Mouse (Mus musculus) liver, postnatal 0 days (tissue): ENCODE measurements around the gene Mpig6b. TPM values are rescaled to one million over a fixed set of nuclear protein-coding genes. Genes with fewer than 3 reads are reported as not detected.
A peak's percentile ranks its signal among the peaks of the same experiment; 100 is the strongest.

Source experiments
- ATAC-seq: fragments of 200-750 bp; cut with Nextera tagmentation; 2 replicates; pipeline ENCODE4 v1.8.0; 2017; ENCODE audit warnings: mild to moderate bottlenecking, moderate library complexity
- DNase-seq: peaks from one replicate; pipeline ENCODE4 v3.0.0-alpha.2; 2016
- H3K27ac ChIP-seq: fragments of 300-500 bp; sonication (generic); 2 replicates; pipeline ENCODE4 v1.5.1; 2014; ENCODE audit warnings: antibody characterized with exemption, moderate library complexity, mild to moderate bottlenecking, low read depth
- H3K27me3 ChIP-seq: fragments of 300-500 bp; sonication (generic); 2 replicates; pipeline ENCODE4 v1.6.1; 2014; ENCODE audit warnings: low read length, control low read depth, mixed read lengths; ENCODE audit not compliant: insufficient read depth
- H3K36me3 ChIP-seq: fragments of 300-500 bp; sonication (generic); replicated peaks from 2 replicates; pipeline ENCODE4 v1.6.1; 2014; ENCODE audit warnings: mild to moderate bottlenecking, control low read depth, low read length, moderate library complexity, mixed read lengths; ENCODE audit not compliant: insufficient read depth
- H3K4me1 ChIP-seq: fragments of 300-500 bp; sonication (generic); 2 replicates; pipeline ENCODE4 v1.6.1; 2014; ENCODE audit warnings: antibody characterized with exemption, mild to moderate bottlenecking, control low read depth; ENCODE audit not compliant: insufficient read depth
- H3K4me2 ChIP-seq: fragments of 300-500 bp; sonication (generic); 2 replicates; pipeline ENCODE4 v1.6.1; 2014; ENCODE audit warnings: low read depth, mild to moderate bottlenecking, low read length, moderate library complexity, mixed read lengths
- H3K4me3 ChIP-seq: fragments of 300-500 bp; sonication (generic); 2 replicates; pipeline ENCODE4 v1.5.1; 2014; ENCODE audit warnings: low read depth, low read length
- H3K9ac ChIP-seq: fragments of 300-500 bp; sonication (generic); replicated peaks from 2 replicates; pipeline ENCODE4 v1.6.1; 2014; ENCODE audit warnings: mild to moderate bottlenecking, moderate library complexity
- H3K9me3 ChIP-seq: fragments of 300-500 bp; sonication (generic); 2 replicates; pipeline ENCODE4 v1.6.1; 2016; ENCODE audit warnings: mild to moderate bottlenecking, control low read depth, low read length, mixed read lengths
- CTCF ChIP-seq: sonication (generic); IDR thresholded peaks from 2 replicates; pipeline ENCODE4 v1.5.1; 2016; ENCODE audit warnings: antibody characterized with exemption, low read depth
- EP300 ChIP-seq: IDR thresholded peaks from 2 replicates; pipeline ENCODE4 v1.6.1; 2016; ENCODE audit warnings: antibody characterized with exemption, low read depth, mild to moderate bottlenecking
- WGBS: fragments of 180-500 bp; shearing (Covaris S2); extraction: QIAGEN DNeasy Blood & Tissue Kit; methylation state at CpG from one replicate; pipeline ENCODE4 v1.1.7; 2014; ENCODE audit not compliant: insufficient replicate concordance; 5-methylcytosine and 5-hydroxymethylcytosine counted together
- polyA plus RNA-seq: library from polyadenylated mRNA; unstranded; fragments of >200 nt; fragmentation: Nextera tagmentation; extraction: Ambion mirVana; gene quantifications from 2 replicates; pipeline ENCODE4 v1.2.1, GENCODE M21; 2015

The Mpig6b gene
- polyA plus RNA-seq, 1 experiment from 2014 or later = 6.5 TPM

DNA sequence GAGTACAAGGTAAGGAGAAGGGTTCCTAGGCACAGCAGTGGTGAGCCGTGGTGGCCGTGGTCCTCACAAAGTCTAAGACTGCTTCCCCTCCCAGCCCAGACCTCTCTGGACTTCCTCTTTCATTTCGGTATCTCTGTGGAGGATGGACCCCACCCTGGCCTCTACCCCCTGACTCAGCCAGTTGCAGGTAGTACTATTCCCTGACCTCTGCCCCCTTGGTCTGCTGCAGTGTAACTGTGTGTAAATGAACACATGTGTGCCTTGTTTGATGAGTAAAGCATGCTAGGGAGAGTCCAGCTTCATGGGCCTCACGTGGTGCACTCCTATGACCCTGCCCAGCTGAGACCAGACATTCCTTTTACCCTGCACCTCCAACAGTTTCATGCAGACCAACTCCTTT is 42.2 kb downstream of the Mpig6b start:
- H3K36me3 ChIP-seq = no peaks in the 10 kb centered on the region
- 0 out of 2 replicates have a peak overlapping the region, but pooled peaks have one; percentile 2 for H3K27ac ChIP-seq
- H3K9me3 ChIP-seq = no peaks in the 10 kb centered on the region
- peak; percentile 70 for ATAC-seq
- WGBS = 19% methylated on average over 4 of the region's 4 CpGs
- H3K9ac ChIP-seq = no peak overlapping the region
- peak overlapping the region; percentile 27; the same call in 1 of the 2 replicates for H3K4me2 ChIP-seq
- no peak for TF ChIP-seq CTCF
- no peak for TF ChIP-seq EP300
- peaks cover 25% of the 10 kb centered on the region for H3K4me1 ChIP-seq
- 0 out of 2 replicates have a peak, but pooled peaks cover 3% of the 10 kb centered on the region for H3K27me3 ChIP-seq
- DNase-seq = peak; percentile 51
- H3K4me3 ChIP-seq = no peak overlapping the region

DNA sequence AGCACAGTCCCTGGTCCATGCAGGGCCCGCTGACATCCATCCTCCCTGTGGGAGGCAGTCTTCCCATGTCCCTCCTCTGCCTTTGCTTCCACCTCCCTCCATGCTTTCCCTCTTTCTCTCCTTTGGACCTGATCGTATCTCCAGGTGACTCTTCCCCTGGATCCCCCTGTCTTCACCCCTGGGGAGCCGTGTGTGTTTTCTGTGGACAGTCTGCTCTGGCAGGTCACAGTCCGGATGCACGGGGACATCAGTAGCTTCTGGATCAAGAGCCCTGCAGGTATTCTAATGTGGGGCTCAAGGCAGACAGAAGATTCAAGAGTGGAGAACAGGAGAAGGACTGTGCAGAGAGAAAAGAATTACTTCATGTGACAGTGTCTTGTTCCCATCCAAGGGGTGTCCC is 42.8 kb downstream of the Mpig6b start:
- peaks cover 25% of the 10 kb centered on the region for H3K4me1 ChIP-seq
- no peaks in the 10 kb centered on the region for H3K36me3 ChIP-seq
- H3K9ac ChIP-seq = no peak overlapping the region
- no peak for ATAC-seq
- H3K9me3 ChIP-seq = no peaks in the 10 kb centered on the region
- DNase-seq = peak; percentile 12
- H3K27me3 ChIP-seq = 0 out of 2 replicates have a peak, but pooled peaks cover 3% of the 10 kb centered on the region
- 0 out of 2 replicates have a peak overlapping the region, but pooled peaks have one; percentile 2 for H3K27ac ChIP-seq
- H3K4me2 ChIP-seq = peak overlapping the region; percentile 27; the same call in 1 of the 2 replicates
- H3K4me3 ChIP-seq = no peak overlapping the region
- TF ChIP-seq CTCF = no peak; the same call in 1 of the 2 replicates
- no peak for TF ChIP-seq EP300
- WGBS = 78% methylated on average over 5 of the region's 5 CpGs

DNA sequence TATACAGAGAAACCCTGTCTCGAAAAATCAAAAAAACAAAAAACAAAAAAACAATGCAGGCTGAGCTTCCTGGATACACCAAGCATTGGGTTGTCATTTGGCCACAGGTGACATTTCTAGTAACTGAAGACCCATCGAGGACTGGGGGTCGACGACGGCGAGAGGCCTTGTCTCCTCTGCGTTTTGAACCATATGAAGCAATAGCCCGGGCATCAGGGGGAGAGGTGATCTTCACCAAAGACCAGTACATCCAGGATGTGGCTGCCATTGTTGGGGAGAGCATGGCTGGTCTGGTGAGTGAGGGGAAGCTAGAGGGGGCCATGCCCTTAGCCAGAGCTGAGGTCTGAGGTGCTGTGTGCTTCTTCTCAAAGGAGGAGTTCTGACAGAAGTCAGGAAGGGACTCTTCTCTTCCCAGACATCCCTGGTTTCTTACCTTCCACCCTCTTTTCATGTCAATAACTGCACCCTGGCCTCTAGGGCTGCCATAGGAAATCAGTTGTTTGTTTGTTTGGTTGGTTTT is 43.4 kb downstream of the Mpig6b start:
- Histone ChIP-seq H3K27me3 (0 out of 2 replicates have a peak, but pooled peaks cover 3% of the 10 kb centered on the region), H3K4me1 (peaks cover 25% of the 10 kb centered on the region), H3K4me2 (no peak overlapping the region), H3K4me3 (no peak overlapping the region), H3K36me3 (no peaks in the 10 kb centered on the region), H3K9me3 (no peaks in the 10 kb centered on the region), H3K9ac (no peak overlapping the region), H3K27ac (peak overlapping the region; percentile 53; the same call in 1 of the 2 replicates)
- no peak for ATAC-seq
- 83% methylated on average over 8 of the region's 8 CpGs for WGBS
- DNase-seq = peak; percentile 12
- TF ChIP-seq CTCF (no peak), EP300 (no peak)

DNA sequence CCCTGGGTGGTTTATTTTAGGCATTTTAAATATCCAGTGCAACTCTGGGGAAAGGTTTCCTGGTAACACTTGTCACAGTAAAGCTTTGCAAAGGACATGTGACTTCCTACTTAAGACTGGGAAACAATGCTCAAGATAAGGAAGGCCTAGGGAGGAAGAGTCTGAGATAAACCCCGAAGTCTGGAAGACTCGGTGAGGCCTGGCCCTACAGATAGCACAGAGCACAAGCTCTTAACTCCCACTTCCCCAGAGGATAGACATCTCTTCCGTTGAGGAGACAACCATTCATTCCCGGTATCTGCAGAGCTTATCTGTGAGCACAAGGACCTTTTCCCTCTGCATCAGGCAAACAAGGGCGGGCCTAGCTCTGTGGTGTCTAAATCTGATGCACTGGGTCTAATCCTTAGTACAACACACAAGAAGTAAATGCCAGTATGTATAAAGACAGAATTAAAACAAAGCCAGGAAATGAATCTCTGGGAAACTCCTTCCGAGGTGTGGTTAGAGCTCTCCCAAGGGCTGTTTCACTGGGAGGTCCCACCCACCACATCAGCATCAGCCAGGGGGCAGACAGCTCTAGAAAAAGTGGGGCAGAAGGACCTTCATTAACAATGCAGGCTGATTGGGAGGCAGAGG is 44.0 kb downstream of the Mpig6b start:
- H3K27ac ChIP-seq = peak overlapping the region; percentile 53
- 0 out of 2 replicates have a peak, but pooled peaks cover 3% of the 10 kb centered on the region for H3K27me3 ChIP-seq
- DNase-seq (peak; percentile 36), ATAC-seq (peak; percentile 78)
- WGBS = 24% methylated on average over 6 of the region's 6 CpGs
- no peaks in the 10 kb centered on the region for H3K9me3 ChIP-seq
- peaks cover 25% of the 10 kb centered on the region for H3K4me1 ChIP-seq
- peak overlapping the region; percentile 43 for H3K4me2 ChIP-seq
- no peak overlapping the region for H3K4me3 ChIP-seq
- H3K36me3 ChIP-seq = no peaks in the 10 kb centered on the region
- TF ChIP-seq EP300 = peak; percentile 94
- TF ChIP-seq CTCF = no peak
- no peak overlapping the region; the same call in 1 of the 2 replicates for H3K9ac ChIP-seq

- no peak overlapping the region; the same call in 1 of the 2 replicates for H3K9ac ChIP-seq
- peak overlapping the region; percentile 53 for H3K27ac ChIP-seq
- peak overlapping the region; percentile 43 for H3K4me2 ChIP-seq
- H3K4me3 ChIP-seq = no peak overlapping the region
- no peaks in the 10 kb centered on the region for H3K9me3 ChIP-seq
- TF ChIP-seq EP300 (no peak), CTCF (peak; percentile 99)
- peaks cover 25% of the 10 kb centered on the region for H3K4me1 ChIP-seq
- ATAC-seq (peak; percentile 20), DNase-seq (peak; percentile 91)
- 15% methylated on average over 17 of the region's 17 CpGs for WGBS
- peaks cover 3% of the 10 kb centered on the region; the same call in 1 of the 2 replicates for H3K36me3 ChIP-seq
- H3K27me3 ChIP-seq = 0 out of 2 replicates have a peak, but pooled peaks cover 3% of the 10 kb centered on the region
Measured at GRCm38 (mm10) chr17:35021163-35021808, 44.7 kb downstream of the Mpig6b start.

GRCm38 (mm10) chr17:35020551-35020950 is 45.4 kb downstream of the Mpig6b start:
- no peak for ATAC-seq
- 87% methylated on average over 8 of the region's 8 CpGs for WGBS
- Histone ChIP-seq H3K4me3 (no peak overlapping the region), H3K9me3 (no peaks in the 10 kb centered on the region), H3K9ac (no peak overlapping the region), H3K4me2 (no peak overlapping the region), H3K36me3 (peaks cover 10% of the 10 kb centered on the region), H3K27me3 (0 out of 2 replicates have a peak, but pooled peaks cover 3% of the 10 kb centered on the region), H3K27ac (no peak overlapping the region), H3K4me1 (peaks cover 25% of the 10 kb centered on the region)
- DNase-seq = peak; percentile 13
- TF ChIP-seq CTCF (no peak), EP300 (no peak)
